Mouse (Mus musculus) forebrain, postnatal 0 days (tissue): ENCODE measurements at regions not wholly inside any gene's neighbourhood (a gene's known extent, or its start where the extent isn't known, plus 50 kb on each side); places are given as distances from the start of the nearest gene placed in this dataset.
A peak's percentile ranks its signal among the peaks of the same experiment; 100 is the strongest.

Experiments used
- ATAC-seq: fragments of 200-750 bp; cut with Nextera tagmentation; 2 replicates; pipeline ENCODE4 v1.8.0; 2017; ENCODE audit warnings: mild to moderate bottlenecking, moderate library complexity
- DNase-seq: peaks from one replicate; pipeline ENCODE4 v3.0.0-alpha.2; 2015
- H3K27ac ChIP-seq: fragments of 300-500 bp; sonication (generic); 2 replicates; pipeline ENCODE4 v1.5.1; 2014; ENCODE audit warnings: low read depth, mild to moderate bottlenecking, antibody characterized with exemption, low read length, moderate library complexity, mixed read lengths
- H3K27me3 ChIP-seq: fragments of 300-500 bp; sonication (generic); 2 replicates; pipeline ENCODE4 v1.6.1; 2014; ENCODE audit warnings: mild to moderate bottlenecking, low read length, mixed read lengths; ENCODE audit not compliant: insufficient read depth
- H3K36me3 ChIP-seq: fragments of 300-500 bp; sonication (generic); 2 replicates; pipeline ENCODE4 v1.6.1; 2014; ENCODE audit warnings: mild to moderate bottlenecking, moderate library complexity; ENCODE audit not compliant: insufficient read depth
- H3K4me1 ChIP-seq: fragments of 300-500 bp; sonication (generic); 2 replicates; pipeline ENCODE4 v1.6.1; 2014; ENCODE audit warnings: antibody characterized with exemption; ENCODE audit not compliant: insufficient read depth
- H3K4me2 ChIP-seq: fragments of 300-500 bp; sonication (generic); 2 replicates; pipeline ENCODE4 v1.6.1; 2014; ENCODE audit warnings: low read depth, mild to moderate bottlenecking, moderate library complexity
- H3K4me3 ChIP-seq: fragments of 300-500 bp; sonication (generic); 2 replicates; pipeline ENCODE4 v1.5.1; 2014; ENCODE audit warnings: low read depth, low read length, mixed read lengths
- H3K9ac ChIP-seq: fragments of 300-500 bp; sonication (generic); 2 replicates; pipeline ENCODE4 v1.6.1; 2014; ENCODE audit warnings: mild to moderate bottlenecking
- H3K9me3 ChIP-seq: fragments of 300-500 bp; sonication (generic); 2 replicates; pipeline ENCODE4 v1.6.1; 2016; ENCODE audit warnings: low read length
- CTCF ChIP-seq: sonication (generic); IDR thresholded peaks from 2 replicates; pipeline ENCODE4 v1.5.1; 2016; ENCODE audit warnings: antibody characterized with exemption, control low read depth, low read depth
- WGBS: fragments of 180-500 bp; shearing (Covaris S2); extraction: QIAGEN DNeasy Blood & Tissue Kit; methylation state at CpG from one replicate; pipeline ENCODE4 v1.1.7; 2014; 5-methylcytosine and 5-hydroxymethylcytosine counted together

DNA sequence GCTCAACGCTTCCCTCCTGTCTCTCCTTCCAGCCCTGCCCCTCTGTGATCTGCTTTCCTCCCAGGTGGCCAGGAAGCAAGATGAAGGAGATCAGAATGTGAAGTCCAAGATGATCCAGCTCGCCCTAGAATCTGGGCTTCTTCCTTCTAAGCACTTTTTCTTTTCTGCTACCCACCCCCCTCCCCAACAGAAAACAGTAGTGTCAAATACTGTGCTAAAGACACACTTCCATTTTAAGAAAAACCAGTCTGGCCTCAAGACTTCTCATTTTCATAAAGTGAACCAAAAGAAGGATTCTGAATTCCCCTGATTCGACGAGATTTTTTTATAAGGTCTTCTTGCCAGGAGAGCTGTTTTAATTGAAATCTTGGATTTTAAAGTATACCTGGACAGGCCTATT, 219.8 kb downstream of the Fam43a start:
- peaks cover 13% of the 10 kb centered on the region for H3K4me1 ChIP-seq
- ATAC-seq, result no peak
- H3K4me2 ChIP-seq, result no peak overlapping the region
- H3K36me3 ChIP-seq, result no peaks in the 10 kb centered on the region
- H3K9ac ChIP-seq, result no peak overlapping the region
- DNase-seq, result no peak
- no peaks in the 10 kb centered on the region for H3K27me3 ChIP-seq
- WGBS, result 83% methylated on average over 4 of the region's 4 CpGs
- H3K9me3 ChIP-seq, result no peaks in the 10 kb centered on the region
- no peak overlapping the region for H3K4me3 ChIP-seq
- no peak for TF ChIP-seq CTCF
- no peak overlapping the region for H3K27ac ChIP-seq

DNA sequence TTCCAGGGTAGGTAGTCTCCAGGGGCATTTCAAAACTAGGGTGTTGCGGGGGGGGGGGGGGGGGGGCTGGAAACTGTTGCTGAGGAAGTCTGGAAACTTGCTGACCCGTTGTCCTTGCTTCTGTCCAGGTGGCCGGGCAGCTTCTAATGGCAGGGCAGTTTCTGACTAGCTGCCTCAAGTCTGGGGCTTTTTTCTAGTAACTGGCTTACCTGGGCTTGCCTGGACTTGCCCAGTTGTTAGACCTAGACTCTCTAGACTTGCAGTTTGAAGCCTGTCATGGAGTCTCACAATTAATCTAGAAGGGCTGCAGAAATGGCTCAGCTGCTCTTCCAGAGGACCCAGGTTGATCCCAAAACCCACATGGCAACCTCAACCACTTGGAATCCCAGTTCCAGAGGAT, 220.7 kb downstream of the Fam43a start:
- Histone ChIP-seq H3K9ac (no peak overlapping the region), H3K4me3 (no peak overlapping the region), H3K36me3 (no peaks in the 10 kb centered on the region), H3K27me3 (no peaks in the 10 kb centered on the region), H3K4me1 (peaks cover 13% of the 10 kb centered on the region), H3K9me3 (no peaks in the 10 kb centered on the region), H3K4me2 (no peak overlapping the region), H3K27ac (no peak overlapping the region)
- 86% methylated on average over 3 of the region's 3 CpGs for WGBS
- no peak for TF ChIP-seq CTCF
- no peak for DNase-seq
- no peak for ATAC-seq

DNA sequence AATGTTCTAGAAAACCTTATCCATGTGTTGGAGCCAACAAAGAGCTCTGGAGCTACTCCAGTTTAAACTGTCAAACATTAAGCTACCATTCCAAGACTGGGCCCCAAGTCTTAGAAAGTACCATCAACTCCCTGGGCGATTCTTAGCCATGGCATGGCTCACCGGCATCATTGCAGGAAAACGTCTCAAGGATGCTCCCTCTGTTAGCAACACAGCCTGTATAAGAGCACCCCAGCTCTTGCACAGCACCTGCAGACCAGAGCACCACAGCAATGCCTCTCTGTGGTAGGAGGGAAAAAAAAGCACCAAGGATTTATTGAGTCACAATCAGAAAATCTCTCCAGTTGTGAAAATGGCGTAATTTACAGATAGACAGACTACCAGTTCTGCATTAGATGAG, 221.2 kb downstream of the Fam43a start:
- no peak for ATAC-seq
- 75% methylated on average over 4 of the region's 4 CpGs for WGBS
- Histone ChIP-seq H3K4me3 (no peak overlapping the region), H3K4me2 (no peak overlapping the region), H3K9me3 (no peaks in the 10 kb centered on the region), H3K36me3 (no peaks in the 10 kb centered on the region), H3K9ac (no peak overlapping the region), H3K27me3 (no peaks in the 10 kb centered on the region), H3K4me1 (peaks cover 13% of the 10 kb centered on the region), H3K27ac (no peak overlapping the region)
- DNase-seq, result peak; percentile 4
- no peak for TF ChIP-seq CTCF

DNA sequence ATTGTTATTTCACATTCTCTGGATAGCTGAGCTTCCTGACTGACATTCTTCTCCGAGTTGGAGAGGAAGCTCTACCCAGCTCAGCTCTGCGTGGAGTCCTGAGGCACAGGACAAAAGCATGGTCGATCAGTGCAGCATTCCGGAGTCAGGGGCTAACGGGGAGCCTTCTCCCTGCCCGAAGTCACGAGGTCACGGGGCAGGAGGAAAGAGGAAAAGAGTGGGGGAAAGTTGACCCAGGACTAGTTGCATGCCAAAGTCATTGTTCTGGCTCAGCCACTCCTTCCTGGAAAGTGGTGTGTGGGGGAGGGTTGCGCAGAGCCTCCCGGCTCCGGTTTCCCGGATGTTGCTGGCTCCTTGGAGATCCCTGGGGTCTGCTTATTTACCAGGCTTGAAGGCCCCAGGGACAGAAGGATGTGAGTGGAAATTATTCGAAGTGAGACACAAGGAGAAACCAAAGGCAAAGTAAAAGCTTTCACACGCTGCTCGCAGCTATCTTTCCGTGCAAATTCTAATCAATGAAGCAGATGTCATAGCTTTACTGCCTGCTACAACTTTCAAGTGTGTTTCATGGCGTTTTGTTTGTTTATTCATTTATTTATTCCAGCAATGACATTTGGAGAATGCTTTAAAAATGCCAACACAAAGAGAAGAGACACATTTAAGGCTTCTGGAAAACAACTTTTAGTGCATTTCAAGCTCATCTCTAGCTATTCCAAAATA, 221.8 kb downstream of the Fam43a start:
- peaks cover 13% of the 10 kb centered on the region for H3K4me1 ChIP-seq
- H3K27ac ChIP-seq, result 0 out of 2 replicates have a peak overlapping the region, but pooled peaks have one; percentile 29
- peak; percentile 59 for ATAC-seq
- no peak overlapping the region for H3K9ac ChIP-seq
- H3K27me3 ChIP-seq, result no peaks in the 10 kb centered on the region
- DNase-seq, result peak; percentile 54
- no peak for TF ChIP-seq CTCF
- H3K9me3 ChIP-seq, result no peaks in the 10 kb centered on the region
- 11% methylated on average over 17 of the region's 17 CpGs for WGBS
- H3K4me2 ChIP-seq, result peak overlapping the region; percentile 20
- H3K4me3 ChIP-seq, result no peak overlapping the region
- no peaks in the 10 kb centered on the region for H3K36me3 ChIP-seq

DNA sequence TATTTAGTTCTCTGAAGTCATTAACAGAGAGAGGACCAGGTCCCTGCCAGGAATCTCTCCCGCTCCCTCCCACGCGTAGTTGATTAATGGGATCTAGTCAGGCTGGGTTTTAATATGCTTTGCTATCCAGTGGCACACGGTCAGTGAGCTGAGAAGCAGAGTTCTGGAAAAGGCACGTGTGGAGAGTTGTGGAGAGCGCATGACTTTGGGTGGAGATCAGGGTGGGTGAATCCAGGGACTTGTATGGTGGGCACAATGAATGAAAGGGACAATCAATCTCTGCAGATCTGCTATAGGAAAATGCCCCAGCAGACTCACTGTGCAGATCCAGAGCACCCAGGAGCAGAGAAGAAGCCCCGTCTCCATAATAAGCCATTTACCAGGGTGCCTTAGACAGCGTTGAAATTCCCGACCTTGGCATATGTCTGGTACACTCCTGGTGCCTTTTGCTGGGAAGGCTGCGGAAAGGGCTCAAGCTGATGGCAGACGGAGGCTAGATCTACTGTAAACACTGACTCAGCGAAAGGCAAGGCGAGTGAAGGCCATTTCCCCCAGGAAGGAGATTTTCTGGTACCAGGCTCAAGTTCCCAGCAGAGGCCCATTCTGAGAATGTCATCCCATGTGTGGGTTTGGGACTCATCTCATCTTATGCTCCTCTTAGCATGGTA, 222.5 kb downstream of the Fam43a start:
- H3K4me2 ChIP-seq, result no peak overlapping the region

DNA sequence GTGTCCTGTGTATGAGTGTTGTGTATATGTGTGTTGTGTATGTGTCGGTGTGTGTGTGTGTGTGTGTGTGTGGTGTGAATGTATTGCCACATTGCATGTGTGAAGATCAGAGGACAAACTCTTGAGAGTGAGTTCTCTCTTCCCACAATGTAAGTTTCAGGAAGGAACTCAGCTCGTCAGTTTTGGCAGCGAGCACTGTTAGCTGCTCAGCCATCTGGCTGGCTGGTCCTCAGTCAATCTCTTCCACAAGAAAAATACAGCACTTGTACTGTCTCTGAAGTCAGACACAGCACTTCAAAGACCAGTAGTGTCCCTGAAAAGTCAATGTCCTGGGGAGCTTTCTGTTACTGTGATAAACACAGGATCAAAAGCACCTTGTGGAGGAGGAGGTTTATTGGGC, 226.6 kb downstream of the Fam43a start:
- peak overlapping the region; percentile 17; the same call in 1 of the 2 replicates for H3K27ac ChIP-seq
- peaks cover 9% of the 10 kb centered on the region for H3K4me1 ChIP-seq
- TF ChIP-seq CTCF, result no peak
- no peaks in the 10 kb centered on the region for H3K27me3 ChIP-seq
- DNase-seq, result peak; percentile 87
- no peaks in the 10 kb centered on the region for H3K9me3 ChIP-seq
- H3K4me3 ChIP-seq, result no peak overlapping the region
- no peak overlapping the region for H3K9ac ChIP-seq
- no peaks in the 10 kb centered on the region for H3K36me3 ChIP-seq
- ATAC-seq, result peak; percentile 86
- WGBS, result 33% methylated on average over 3 of the region's 3 CpGs
- no peak overlapping the region for H3K4me2 ChIP-seq

More for the DNA sequence above, 222.5 kb downstream of the Fam43a start:
- WGBS, result 72% methylated on average over 13 of the region's 13 CpGs
- TF ChIP-seq CTCF, result no peak
- no peak for DNase-seq
- peaks cover 13% of the 10 kb centered on the region for H3K4me1 ChIP-seq
- no peaks in the 10 kb centered on the region for H3K27me3 ChIP-seq
- no peaks in the 10 kb centered on the region for H3K9me3 ChIP-seq
- no peak overlapping the region for H3K9ac ChIP-seq
- H3K27ac ChIP-seq, result 0 out of 2 replicates have a peak overlapping the region, but pooled peaks have one; percentile 29
- no peaks in the 10 kb centered on the region for H3K36me3 ChIP-seq
- no peak overlapping the region for H3K4me3 ChIP-seq
- ATAC-seq, result no peak

DNA sequence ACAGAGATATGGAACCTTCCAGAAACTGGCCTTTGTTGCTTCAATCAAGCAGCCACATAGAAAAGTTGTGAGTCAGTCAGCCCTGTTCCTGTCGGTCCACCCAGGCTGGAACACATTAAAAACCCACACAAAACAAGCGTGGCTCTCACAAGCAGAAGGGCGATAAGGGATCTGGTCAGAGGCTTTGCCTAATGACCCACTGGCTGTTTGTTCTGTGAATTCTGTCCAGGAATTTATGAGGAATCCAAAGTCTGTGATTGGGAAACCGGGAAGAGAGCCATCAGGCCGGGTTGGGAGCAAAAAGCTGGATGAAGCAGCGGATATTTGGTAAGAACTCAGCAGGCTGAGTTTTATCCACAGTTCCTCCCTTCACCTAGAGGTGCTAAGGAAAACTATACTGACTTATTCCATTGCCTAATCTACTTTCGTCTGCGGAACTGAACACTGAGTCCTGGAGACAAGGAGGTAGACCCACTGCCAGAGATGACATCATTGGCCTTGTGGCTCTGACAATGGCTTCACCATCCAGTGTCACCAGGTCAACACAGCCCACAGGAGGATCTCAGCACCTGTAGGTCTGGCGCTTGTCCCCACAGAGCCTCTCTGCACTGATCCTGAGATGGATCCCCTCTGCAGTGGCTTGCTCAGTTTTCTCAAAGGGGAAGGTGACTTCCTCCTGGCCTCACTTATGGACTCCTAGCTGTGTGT, 228.5 kb downstream of the Fam43a start:
- Histone ChIP-seq H3K4me2 (no peak overlapping the region), H3K4me1 (no peaks in the 10 kb centered on the region; the same call in 1 of the 2 replicates), H3K27ac (no peak overlapping the region), H3K9me3 (peaks cover 5% of the 10 kb centered on the region; the same call in 1 of the 2 replicates), H3K36me3 (no peaks in the 10 kb centered on the region), H3K9ac (no peak overlapping the region), H3K4me3 (no peak overlapping the region), H3K27me3 (no peaks in the 10 kb centered on the region)
- DNase-seq (no peak), ATAC-seq (no peak)
- TF ChIP-seq CTCF, result no peak
- 75% methylated on average over 9 of the region's 9 CpGs for WGBS
